Mouse (Mus musculus): ENCODE measurements at regions not wholly inside any gene's neighbourhood (a gene's known extent, or its start where the extent isn't known, plus 50 kb on each side); places are given as distances from the start of the nearest gene placed in this dataset.

DNA sequence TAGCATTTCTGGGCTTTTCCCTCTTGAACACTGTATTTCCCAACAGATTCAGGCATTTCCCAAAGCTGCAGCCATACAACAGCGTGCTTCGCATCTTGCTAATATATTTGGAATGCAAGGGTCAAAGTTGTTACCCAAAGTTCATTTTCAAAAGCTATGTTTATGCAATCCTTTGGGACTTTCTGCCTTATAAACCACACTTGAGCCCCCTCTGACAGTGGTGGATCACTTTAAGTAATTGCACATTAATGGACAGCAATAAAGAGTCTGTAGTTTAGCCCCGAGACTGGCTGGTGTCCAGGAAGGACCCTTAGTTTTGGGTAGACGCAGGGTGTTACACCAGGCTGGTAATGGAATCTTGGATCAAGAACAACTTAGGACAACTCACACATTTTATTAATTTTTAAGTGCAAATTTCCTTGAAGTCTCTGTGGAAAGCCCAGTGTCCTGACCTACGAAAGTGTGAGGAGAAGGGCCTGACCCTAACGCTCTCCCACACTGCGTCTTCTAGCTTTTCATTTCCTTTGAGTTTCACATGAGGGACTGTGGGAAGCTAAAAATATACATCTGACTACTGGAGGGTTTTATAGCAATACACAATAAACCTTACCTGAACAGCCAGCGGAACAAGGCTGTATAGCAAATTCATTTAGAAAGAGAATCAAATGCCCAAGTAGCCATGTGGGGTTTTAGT is 185.0 kb upstream of the Cnr1 start:
- TF ChIP-seq CTCF (IDR thresholded peaks at IDR 0.05; ENCODE audit: low read depth, low read length) (no peak), POLR2A (IDR thresholded peaks at IDR 0.05; ENCODE audit: insufficient read depth, low read length) (no peak)
